Mouse (Mus musculus) frontal cortex, postnatal 10 days (tissue): ENCODE measurements around the gene Grm7.

ENCODE experiments used
- DNase-seq, 2 experiments: peaks; one replicate each; pipeline ENCODE4 v3.0.0; 2022; ENCODE audit warnings: low spot score in 2 of 2, mixed read lengths in 1 of 2

Gene Grm7

GRCm38 (mm10) chr6:110868311-110868710, 222.9 kb downstream of the Grm7 start:
- no peak for DNase-seq

GRCm38 (mm10) chr6:110982013-110982412, 336.6 kb downstream of the Grm7 start:
- no peak for DNase-seq

- no peak for DNase-seq
Measured at GRCm38 (mm10) chr6:111039099-111039498, 393.7 kb downstream of the Grm7 start.

- no peak for DNase-seq
Measured at GRCm38 (mm10) chr6:111045896-111046295, 400.5 kb downstream of the Grm7 start.

GRCm38 (mm10) chr6:111049247-111049646, 403.9 kb downstream of the Grm7 start:
- no peak for DNase-seq

- DNase-seq = no peak
Measured at GRCm38 (mm10) chr6:111054001-111054975, 408.9 kb downstream of the Grm7 start.

GRCm38 (mm10) chr6:111057798-111058197, 412.4 kb downstream of the Grm7 start:
- DNase-seq = no peak

- no peak for DNase-seq
Measured at GRCm38 (mm10) chr6:111060004-111060403, 414.6 kb downstream of the Grm7 start.

- no peak for DNase-seq
Measured at GRCm38 (mm10) chr6:111084569-111084968, 439.2 kb downstream of the Grm7 start.

GRCm38 (mm10) chr6:111094818-111095217, 449.4 kb downstream of the Grm7 start:
- no peak for DNase-seq

- no peak for DNase-seq
Measured at GRCm38 (mm10) chr6:111105485-111105884, 460.1 kb downstream of the Grm7 start.

- no peak for DNase-seq
Measured at GRCm38 (mm10) chr6:111161037-111161436, 515.7 kb downstream of the Grm7 start.

- DNase-seq = no peak
Measured at GRCm38 (mm10) chr6:111195333-111195732, 550.0 kb downstream of the Grm7 start.

- no peak for DNase-seq
Measured at GRCm38 (mm10) chr6:111221083-111221729, 575.8 kb downstream of the Grm7 start.

- DNase-seq = no peak
Measured at GRCm38 (mm10) chr6:111255215-111255614, 609.8 kb downstream of the Grm7 start.

- DNase-seq = no peak
Measured at GRCm38 (mm10) chr6:111256939-111257338, 611.6 kb downstream of the Grm7 start.

GRCm38 (mm10) chr6:111258256-111258655, 612.9 kb downstream of the Grm7 start:
- no peak for DNase-seq

GRCm38 (mm10) chr6:111261181-111261580, 615.8 kb downstream of the Grm7 start:
- no peak for DNase-seq

GRCm38 (mm10) chr6:111276657-111277056, 631.3 kb downstream of the Grm7 start:
- DNase-seq = no peak

GRCm38 (mm10) chr6:111278516-111278915, 633.1 kb downstream of the Grm7 start:
- DNase-seq = no peak

- DNase-seq = no peak
Measured at GRCm38 (mm10) chr6:111293505-111294001, 648.2 kb downstream of the Grm7 start.

GRCm38 (mm10) chr6:111303912-111304555, 658.7 kb downstream of the Grm7 start:
- DNase-seq = no peak
